Mouse (Mus musculus) heart, postnatal 36 days (tissue): ENCODE measurements at regions not wholly inside any gene's neighbourhood (a gene's known extent, or its start where the extent isn't known, plus 50 kb on each side); places are given as distances from the start of the nearest gene placed in this dataset.
A peak's percentile ranks its signal among the peaks of the same experiment; 100 is the strongest.

Source experiments
- DNase-seq, 2 experiments: peaks; one replicate each; pipeline ENCODE4 v3.0.0; 2021 to 2022
- intact Hi-C: fragments of 180-260 bp; cut with DNase I; formaldehyde crosslinking; loops from one replicate; pipeline ENCODE4 v1.15.1; 2025

- DNase-seq = no peak
- intact Hi-C loops = loop anchor here (5.0 kb wide), 1 partner anchor 164 kb away; no protein-coding TSS in a partner anchor
These were observed 78.1 kb downstream of the Fam204a start for GRCm38 (mm10) chr19:60148313-60148965.

- no peak for DNase-seq
- intact Hi-C loops = loop anchor here (5.0 kb wide), 1 partner anchor 166 kb away; no protein-coding TSS in a partner anchor
These were observed 79.9 kb downstream of the Fam204a start for GRCm38 (mm10) chr19:60146451-60147190.

- intact Hi-C loops = loop anchor here (5.0 kb wide), 1 partner anchor 167 kb away; no protein-coding TSS in a partner anchor
These were observed 81.3 kb downstream of the Fam204a start for GRCm38 (mm10) chr19:60145242-60145641.

GRCm38 (mm10) chr19:60144336-60144989, 82.0 kb downstream of the Fam204a start:
- intact Hi-C loops = loop anchor here (1.0 to 5.0 kb wide), 4 partner anchors 72 to 690 kb away; partner anchors contain the start of gene Rab11fip2
- peak; percentile 79 to 82 for DNase-seq

More at GRCm38 (mm10) chr19:60145242-60145641, 81.3 kb downstream of the Fam204a start:
- no peak for DNase-seq

GRCm38 (mm10) chr19:60138881-60139280, 87.6 kb downstream of the Fam204a start:
- intact Hi-C loops = no loop called here

GRCm38 (mm10) chr19:60136491-60136890, 90.0 kb downstream of the Fam204a start:
- intact Hi-C loops = no loop called here
- no peak for DNase-seq

More at GRCm38 (mm10) chr19:60138881-60139280, 87.6 kb downstream of the Fam204a start:
- DNase-seq = peak in 1 of 2 experiments; percentile 6

GRCm38 (mm10) chr19:60134447-60135328, 91.8 kb downstream of the Fam204a start:
- DNase-seq = no peak
- intact Hi-C loops = no loop called here

GRCm38 (mm10) chr19:60129635-60130034, 96.9 kb downstream of the Fam204a start:
- intact Hi-C loops = no loop called here
- no peak for DNase-seq

GRCm38 (mm10) chr19:60124638-60125037, 101.9 kb downstream of the Fam204a start:
- DNase-seq = no peak
- intact Hi-C loops = no loop called here

GRCm38 (mm10) chr19:60120917-60121316, 105.6 kb downstream of the Fam204a start:
- no peak for DNase-seq
- intact Hi-C loops = no loop called here

GRCm38 (mm10) chr19:60119051-60119450, 107.5 kb downstream of the Fam204a start:
- intact Hi-C loops = no loop called here
- DNase-seq = no peak

- DNase-seq = no peak
- intact Hi-C loops = no loop called here
These were observed 112.7 kb downstream of the Fam204a start for GRCm38 (mm10) chr19:60113666-60114388.

GRCm38 (mm10) chr19:60110278-60110677, 116.2 kb downstream of the Fam204a start:
- DNase-seq = no peak
- intact Hi-C loops = no loop called here

- no peak for DNase-seq
- intact Hi-C loops = no loop called here
These were observed 117.0 kb downstream of the Fam204a start for GRCm38 (mm10) chr19:60109488-60109887.

- no peak for DNase-seq
- intact Hi-C loops = no loop called here
These were observed 128.6 kb downstream of the Fam204a start for GRCm38 (mm10) chr19:60097915-60098314.

GRCm38 (mm10) chr19:60074986-60075385, 131.5 kb upstream of the Rab11fip2 start:
- no peak for DNase-seq
- intact Hi-C loops = loop anchor here (5.0 kb wide), 1 partner anchor 67 kb away; no protein-coding TSS in a partner anchor

GRCm38 (mm10) chr19:60073328-60073727, 129.9 kb upstream of the Rab11fip2 start:
- intact Hi-C loops = loop anchor here (5.0 kb wide), 1 partner anchor 69 kb away; no protein-coding TSS in a partner anchor
- peak; percentile 8 to 18 for DNase-seq

GRCm38 (mm10) chr19:60066183-60066582, 122.7 kb upstream of the Rab11fip2 start:
- DNase-seq = no peak
- intact Hi-C loops = no loop called here

GRCm38 (mm10) chr19:60055121-60055874, 111.8 kb upstream of the Rab11fip2 start:
- intact Hi-C loops = no loop called here
- no peak for DNase-seq
